Mouse (Mus musculus): ENCODE data around the gene Phlda1.
A peak's percentile ranks its signal among the peaks of the same experiment; 100 is the strongest.

Gene Phlda1

GRCm38 (mm10) chr10:111527057-111527456 lies 21.0 kb downstream of the Phlda1 start:
- DNase-seq (ENCODE audit: low read depth, low spot score): no peak

- DNase-seq (ENCODE audit: low read depth, low spot score): no peak
Measured at GRCm38 (mm10) chr10:111527613-111528012, 21.5 kb downstream of the Phlda1 start.

- no peak for DNase-seq (ENCODE audit: low read depth, low spot score)
Measured at GRCm38 (mm10) chr10:111528283-111528682, 22.2 kb downstream of the Phlda1 start.

GRCm38 (mm10) chr10:111530398-111530797 lies 24.3 kb downstream of the Phlda1 start:
- no peak for DNase-seq (ENCODE audit: low read depth, low spot score)

- no peak for DNase-seq (ENCODE audit: low read depth, low spot score)
Measured at GRCm38 (mm10) chr10:111534691-111535090, 28.6 kb downstream of the Phlda1 start.

- DNase-seq (ENCODE audit: low read depth, low spot score): no peak
Measured at GRCm38 (mm10) chr10:111537410-111537809, 31.3 kb downstream of the Phlda1 start.

GRCm38 (mm10) chr10:111539724-111540324 lies 33.7 kb downstream of the Phlda1 start:
- DNase-seq (ENCODE audit: low read depth, low spot score): peak; percentile 77

GRCm38 (mm10) chr10:111540678-111541077 lies 34.6 kb downstream of the Phlda1 start:
- DNase-seq (ENCODE audit: low read depth, low spot score): no peak

- DNase-seq (ENCODE audit: low read depth, low spot score): no peak
Measured at GRCm38 (mm10) chr10:111543106-111543505, 37.0 kb downstream of the Phlda1 start.

GRCm38 (mm10) chr10:111543781-111544260 lies 37.7 kb downstream of the Phlda1 start:
- DNase-seq (ENCODE audit: low read depth, low spot score): no peak

GRCm38 (mm10) chr10:111544311-111544710 lies 38.2 kb downstream of the Phlda1 start:
- no peak for DNase-seq (ENCODE audit: low read depth, low spot score)

GRCm38 (mm10) chr10:111545648-111546047 lies 39.6 kb downstream of the Phlda1 start:
- DNase-seq (ENCODE audit: low read depth, low spot score): no peak

GRCm38 (mm10) chr10:111547881-111548372 lies 41.8 kb downstream of the Phlda1 start:
- DNase-seq (ENCODE audit: low read depth, low spot score): no peak

- no peak for DNase-seq (ENCODE audit: low read depth, low spot score)
Measured at GRCm38 (mm10) chr10:111550075-111550695, 44.1 kb downstream of the Phlda1 start.

GRCm38 (mm10) chr10:111553695-111554094 lies 47.6 kb downstream of the Phlda1 start:
- DNase-seq (ENCODE audit: low read depth, low spot score): peak; percentile 49

- DNase-seq (ENCODE audit: low read depth, low spot score): no peak
Measured at GRCm38 (mm10) chr10:111554651-111555050, 48.6 kb downstream of the Phlda1 start.

GRCm38 (mm10) chr10:111558211-111558610 lies 52.1 kb downstream of the Phlda1 start:
- DNase-seq (ENCODE audit: low read depth, low spot score): no peak
